Mouse (Mus musculus) fat pad, adult 2 months (tissue): ENCODE data around the gene Cpne5.

Source experiments
- DNase-seq: peaks from one replicate; pipeline ENCODE4 v3.0.0-alpha.2; 2011; ENCODE audit warnings: low read depth, low spot score; ENCODE audit errors: extremely low read depth

The Cpne5 gene

DNA sequence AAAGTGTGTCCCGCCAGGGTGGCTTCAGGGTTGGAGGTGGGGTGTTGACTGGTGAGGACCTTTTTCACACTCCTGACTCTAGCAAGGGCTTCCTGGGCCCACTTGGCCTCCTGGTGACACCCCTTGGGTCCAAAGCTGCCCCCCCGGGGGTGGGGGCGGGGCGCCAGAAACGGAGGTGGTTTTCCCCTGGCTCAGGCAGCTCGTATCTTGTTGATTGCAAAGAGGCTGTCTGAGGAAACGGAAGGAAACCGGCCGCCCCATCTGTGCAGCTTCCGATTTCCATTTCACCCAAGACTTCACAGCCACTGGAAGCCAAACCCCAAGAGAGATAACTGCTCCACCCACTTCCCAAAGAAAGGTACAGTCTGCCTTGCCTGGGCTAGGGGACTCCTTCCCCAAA lies 65.9 kb downstream of the Cpne5 start:
- DNase-seq, result no peak

DNA sequence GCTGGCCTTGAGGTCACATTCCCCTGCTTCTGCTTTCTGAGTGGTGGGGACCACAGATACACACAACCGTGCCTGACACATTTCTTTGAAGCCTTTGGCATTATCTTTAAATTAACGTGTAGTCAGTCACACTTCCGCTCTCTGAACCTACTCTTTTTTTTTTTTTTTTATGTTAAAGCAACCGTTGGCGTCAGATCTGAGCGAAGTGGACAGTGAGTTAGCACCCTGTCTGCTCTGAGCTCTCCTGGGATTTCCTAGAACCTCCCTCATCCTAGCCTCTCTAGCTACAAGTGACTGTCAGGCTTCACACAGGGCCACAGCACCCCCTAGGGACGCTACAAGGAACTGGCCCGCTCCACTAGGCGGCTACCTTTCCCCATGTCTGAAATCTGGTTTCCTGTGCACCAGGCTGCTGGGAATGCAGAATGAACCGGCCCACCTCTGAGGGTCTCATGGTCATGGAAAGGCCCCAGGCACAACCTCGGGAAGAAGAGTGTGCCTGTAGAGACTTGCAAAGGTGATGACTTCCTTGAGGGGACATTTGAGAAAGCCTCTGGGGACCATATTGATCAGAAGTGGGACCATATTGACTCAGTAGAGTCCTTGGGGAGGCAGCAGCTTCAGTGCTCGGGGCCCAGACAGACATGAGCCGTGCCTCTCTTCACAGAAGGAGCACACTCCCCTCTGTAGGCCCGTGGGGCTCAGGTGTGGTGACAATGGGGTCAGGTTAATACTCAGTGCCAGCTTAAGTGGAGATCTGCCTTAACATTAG lies 66.8 kb downstream of the Cpne5 start:
- DNase-seq, result no peak

DNA sequence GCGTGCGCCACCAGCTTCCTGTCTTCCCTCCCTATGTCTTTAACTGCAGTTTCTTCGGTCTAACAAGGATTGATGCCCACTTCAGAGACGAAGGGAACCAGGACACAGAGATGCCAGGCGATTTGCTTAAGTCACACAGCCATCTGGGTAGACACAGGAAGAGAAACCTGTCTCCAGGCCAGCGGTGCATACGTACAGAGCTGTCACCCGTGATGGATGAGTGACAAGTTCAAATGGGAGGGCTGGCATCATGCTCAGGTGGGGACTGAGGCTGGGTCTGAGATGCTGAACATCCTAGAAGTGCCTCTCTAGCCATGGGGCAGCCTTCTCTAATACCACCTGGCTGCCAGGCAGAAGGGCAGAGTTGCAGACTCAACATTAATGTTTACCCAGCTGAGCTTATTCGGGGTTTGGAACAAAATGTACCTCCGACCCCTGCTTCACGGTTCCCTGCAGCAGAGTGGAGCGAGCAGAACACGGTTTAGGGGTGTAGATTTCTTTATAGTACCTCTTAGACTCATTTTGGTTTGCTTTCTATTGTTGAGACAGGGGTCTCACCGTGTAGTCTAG lies 67.5 kb downstream of the Cpne5 start:
- DNase-seq, result no peak

DNA sequence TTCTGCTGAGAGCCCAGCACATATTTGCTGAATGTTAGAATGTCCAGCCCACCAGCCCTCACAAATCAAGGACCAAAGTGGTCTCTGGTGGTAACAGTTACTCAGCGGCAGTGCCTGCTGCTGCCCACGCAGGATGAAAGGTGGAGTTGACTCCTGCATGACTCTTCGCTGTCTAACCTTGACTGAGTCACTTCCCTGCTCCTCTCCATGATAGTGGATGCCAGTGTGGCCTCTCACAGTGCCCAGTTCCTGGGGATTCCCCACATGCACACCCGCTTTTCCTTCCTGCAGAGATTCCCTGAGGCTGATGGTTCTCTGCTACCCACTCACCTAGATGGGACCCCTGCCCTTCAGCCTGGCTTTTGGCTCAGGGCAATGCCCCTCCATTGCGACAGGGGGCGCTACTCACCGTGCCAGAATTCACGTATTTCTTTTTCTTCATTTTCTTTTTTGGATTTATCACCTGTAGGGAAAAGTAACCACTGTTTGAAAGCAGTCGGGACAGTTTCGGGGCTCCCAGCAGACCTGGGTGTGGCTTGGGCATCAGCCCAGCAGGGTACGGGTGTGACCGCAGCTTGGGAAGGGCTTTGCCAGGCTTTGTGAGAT lies 68.9 kb downstream of the Cpne5 start:
- DNase-seq, result no peak

DNA sequence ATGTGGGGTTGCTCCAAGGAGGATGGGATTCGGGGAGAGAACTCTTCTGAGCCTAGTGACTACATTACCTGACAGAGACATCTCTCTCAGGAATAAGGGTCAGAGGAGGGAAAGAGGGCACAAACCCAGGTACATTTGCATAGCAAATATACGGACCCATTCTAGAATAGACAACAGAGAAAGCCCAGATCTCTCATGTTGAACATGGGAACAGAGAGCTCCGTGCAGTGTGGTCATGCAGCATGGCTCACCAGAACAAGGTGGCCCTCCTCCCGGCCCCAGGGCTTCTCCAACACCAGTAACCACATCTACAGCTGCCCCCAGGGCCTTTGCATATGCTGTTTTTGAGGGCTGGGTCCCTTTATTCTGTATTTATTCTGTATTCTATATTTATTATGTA lies 69.5 kb downstream of the Cpne5 start:
- DNase-seq, result no peak

DNA sequence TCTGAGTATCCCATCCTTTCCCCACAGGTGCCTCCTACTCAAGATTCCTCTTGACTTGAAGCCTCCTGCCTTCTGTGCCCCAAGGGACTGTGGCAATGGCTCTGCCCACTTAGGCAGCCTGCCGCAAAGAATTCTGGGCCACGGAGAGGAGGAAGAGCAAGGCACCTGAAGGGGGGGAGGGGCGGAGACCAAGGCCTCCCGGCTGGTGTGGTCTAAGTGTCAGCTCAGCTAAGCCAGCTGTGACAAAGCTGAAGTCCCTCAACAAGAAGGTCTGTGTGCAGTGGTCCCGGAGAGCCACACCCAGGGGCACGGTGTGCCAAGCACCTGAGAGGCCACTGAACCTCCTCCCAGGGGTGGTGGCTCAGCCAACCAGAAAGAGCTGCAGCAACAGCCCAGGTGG lies 70.6 kb downstream of the Cpne5 start:
- DNase-seq, result no peak

DNA sequence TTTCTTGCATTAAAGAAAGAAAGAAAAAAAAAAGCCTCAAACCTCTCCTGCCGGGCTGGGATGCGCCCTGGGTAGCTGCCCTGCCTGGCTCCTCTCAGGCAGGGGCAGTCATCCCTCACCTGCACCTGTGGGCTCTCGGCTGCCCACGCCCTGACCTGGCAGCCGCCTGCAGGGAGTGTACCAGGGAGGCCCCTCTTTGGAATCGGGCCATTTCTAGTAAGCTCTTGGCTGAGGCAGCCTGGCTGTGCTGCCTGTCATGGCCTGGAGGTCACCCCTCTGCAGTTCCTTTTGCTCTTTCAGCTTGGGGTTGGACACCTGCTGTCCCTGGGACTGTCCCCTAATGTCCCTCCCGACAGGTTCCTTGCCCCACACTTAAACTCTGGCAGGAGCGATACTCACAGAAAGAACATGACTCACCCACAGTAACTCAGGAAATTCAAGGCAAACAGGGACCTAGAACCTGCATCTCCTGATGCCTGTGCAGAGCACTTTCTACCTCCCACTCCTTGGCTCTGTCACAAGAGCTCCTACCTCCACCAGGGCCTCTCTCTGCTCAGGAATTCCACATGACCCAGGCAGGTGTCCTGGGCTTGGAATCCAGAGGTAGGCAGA lies 71.9 kb downstream of the Cpne5 start:
- no peak for DNase-seq

DNA sequence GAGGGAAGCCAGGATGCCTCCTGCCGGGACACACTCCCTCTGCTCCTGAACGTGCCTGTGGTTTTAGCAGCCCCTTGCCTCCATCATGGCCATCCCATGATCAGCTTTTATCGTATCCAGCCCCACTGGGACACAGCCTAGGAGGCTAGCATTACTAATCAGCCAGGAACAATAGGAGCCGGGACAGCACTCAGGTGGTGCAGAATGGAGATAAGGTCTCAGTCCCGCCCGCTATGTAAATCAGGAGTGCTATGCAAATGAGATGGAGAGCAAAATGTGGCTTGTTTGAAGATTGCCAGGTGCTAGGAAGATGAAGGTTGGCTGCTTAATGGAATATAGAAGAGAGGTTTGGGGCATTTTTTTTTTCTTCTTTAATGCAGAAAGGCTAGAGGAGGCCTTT lies 72.5 kb downstream of the Cpne5 start:
- DNase-seq, result no peak

DNA sequence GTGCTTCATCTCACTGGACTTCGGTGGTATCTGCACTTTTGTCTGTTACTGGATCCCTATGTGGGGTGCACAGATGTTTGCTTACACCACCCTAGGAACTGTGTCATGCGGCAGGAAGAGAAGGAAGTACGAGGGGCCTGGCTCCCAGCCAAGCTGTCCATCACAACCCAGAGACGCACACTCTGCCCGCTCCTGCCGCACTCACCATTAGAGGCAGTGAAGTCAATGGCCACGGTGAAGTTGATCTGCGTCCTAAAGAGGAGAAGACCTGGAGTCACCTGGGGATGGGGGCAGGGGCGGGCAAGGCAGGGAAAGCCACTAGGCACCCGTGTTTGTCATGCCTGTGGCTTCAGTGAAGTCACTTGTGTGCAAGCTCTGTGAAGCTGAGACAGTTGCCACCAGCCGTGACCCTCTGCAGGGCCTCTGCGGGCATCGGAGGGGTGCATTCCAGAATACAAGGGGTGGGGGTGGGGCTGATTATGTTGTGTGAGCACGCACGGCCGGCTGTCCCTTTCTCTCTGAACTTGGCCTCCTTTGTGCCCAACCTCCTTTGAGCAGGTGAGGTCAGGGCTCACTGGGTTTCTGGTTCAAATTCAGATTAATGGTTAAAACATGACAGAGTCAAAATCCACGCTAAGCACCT lies 73.4 kb downstream of the Cpne5 start:
- DNase-seq, result no peak

DNA sequence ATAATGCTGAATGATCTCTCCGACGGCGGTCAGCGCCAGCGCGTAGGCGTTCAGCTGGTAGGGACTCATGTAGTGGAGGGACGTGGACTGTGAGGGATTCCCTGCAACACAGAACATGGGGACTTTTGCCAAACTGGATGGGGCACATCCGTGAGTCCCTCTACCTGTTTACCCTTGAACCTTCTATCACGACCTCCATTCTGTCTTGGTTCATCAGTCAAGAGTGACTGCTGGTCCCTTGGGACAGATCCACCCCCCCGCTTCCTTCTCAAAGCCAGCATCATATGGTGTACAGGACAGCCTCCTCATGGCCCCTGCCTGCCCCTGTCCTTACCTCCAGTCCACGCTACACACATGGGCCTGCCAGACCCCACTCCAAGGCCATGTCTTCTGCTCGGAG lies 75.6 kb downstream of the Cpne5 start:
- no peak for DNase-seq

DNA sequence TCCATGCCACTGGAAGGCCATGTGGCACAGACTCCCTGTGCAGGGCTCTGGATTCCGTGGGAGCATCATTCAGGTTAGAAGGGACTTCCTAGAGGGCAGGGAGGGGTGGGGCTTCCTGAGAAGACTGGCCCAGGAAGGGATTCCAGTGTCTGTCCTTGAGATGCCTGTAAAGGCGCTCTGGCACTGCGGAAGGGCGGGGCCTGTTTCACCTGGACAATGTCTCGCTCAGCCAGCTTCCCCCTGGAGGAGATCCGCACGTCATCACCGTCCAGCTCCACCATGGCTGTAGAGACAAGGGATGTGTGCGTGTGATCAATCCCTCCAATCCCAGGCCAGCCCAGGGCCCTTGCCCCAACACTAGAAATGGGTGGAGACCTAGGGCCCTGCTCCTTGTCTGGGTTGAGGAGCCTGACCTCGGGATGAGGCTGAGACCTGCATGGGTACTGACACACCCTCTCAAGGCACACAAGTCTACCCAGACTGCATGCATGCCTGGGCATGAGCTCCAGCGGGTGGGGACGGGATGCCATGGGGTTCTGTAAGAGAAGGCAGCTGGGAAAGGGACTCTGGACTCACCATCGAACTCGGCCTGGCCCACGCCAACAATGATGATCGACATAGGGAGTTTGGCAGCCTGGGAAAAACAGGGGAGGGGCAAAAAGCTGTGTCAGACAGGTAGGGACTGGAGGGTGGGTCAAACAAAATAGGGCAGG lies 78.1 kb downstream of the Cpne5 start:
- DNase-seq, result no peak

DNA sequence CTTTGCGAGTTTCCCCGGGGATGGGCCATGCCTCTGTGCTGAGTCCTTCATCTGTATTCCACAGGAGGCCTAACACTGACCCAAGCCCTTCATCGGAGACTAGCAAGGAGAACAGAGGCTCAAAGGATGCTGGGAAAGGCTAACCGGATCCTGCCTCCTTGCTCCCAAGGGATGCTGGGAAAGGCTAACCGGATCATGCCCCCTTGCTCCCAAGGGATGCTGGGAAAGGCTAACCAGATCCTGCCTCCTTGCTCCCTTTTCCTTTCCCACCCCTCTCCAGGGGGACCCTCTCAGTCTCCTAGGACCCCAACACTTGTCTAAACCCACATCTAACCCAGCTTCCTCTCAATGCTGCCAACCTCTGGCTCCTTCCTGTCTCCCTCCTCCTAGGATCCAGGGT lies 78.6 kb downstream of the Cpne5 start:
- no peak for DNase-seq

DNA sequence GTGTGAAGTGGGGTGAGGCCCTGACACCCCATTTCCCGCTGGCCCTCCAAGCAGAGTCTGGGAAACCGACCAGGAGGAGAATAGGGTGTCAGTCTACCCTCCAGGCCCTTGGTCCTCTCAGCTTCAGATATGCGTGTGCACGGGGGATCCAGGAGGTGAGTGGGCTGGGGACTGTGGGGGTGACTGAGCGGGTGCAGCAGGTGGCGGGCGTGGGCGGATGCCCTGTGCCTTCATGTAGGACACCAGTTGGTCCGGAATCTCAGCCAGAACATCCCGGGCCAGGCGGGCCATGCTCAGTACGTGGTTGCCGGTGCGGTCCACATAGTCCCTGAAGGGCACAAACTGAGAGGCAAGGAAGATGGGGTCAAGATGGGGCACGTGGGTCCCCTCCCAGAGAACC lies 79.1 kb downstream of the Cpne5 start:
- DNase-seq, result no peak

DNA sequence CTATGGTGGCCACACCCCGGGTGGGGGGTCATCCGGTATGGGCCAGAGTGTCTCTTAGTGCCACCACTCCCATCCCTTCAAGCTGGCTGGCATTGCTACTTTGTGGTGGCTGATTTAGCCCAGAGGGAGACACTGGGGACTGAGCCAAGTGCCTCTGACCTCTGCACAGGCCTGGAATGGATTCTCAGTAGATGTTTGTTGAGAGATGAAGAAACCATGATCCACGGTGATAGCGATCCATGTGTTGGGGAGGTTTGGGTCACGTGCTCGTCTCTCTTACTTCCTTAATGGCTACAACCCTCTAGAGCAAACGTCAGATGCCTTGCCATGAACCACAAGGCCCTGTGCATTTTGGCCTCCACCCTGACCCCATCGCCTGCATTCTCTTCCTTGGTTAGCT lies 81.1 kb downstream of the Cpne5 start:
- DNase-seq, result no peak

DNA sequence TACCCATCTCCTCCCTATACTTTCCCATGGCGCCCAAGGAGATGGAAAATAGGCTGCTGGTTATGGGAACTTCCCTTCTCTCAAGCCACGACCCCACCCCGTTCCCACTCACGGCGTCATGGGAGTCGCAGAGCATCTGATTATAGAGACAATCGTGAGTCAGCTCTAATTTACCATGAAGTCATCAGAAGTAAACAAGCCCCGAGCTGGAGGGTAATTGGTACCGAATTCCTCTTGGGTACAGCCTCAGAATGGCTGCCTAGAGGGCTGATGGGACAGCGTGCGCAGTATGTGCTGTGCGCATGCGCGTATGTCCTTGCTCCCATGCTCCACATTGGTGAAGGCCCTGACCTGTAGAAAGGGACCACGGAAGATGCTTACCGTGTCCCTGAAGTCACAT lies 81.6 kb downstream of the Cpne5 start:
- no peak for DNase-seq

DNA sequence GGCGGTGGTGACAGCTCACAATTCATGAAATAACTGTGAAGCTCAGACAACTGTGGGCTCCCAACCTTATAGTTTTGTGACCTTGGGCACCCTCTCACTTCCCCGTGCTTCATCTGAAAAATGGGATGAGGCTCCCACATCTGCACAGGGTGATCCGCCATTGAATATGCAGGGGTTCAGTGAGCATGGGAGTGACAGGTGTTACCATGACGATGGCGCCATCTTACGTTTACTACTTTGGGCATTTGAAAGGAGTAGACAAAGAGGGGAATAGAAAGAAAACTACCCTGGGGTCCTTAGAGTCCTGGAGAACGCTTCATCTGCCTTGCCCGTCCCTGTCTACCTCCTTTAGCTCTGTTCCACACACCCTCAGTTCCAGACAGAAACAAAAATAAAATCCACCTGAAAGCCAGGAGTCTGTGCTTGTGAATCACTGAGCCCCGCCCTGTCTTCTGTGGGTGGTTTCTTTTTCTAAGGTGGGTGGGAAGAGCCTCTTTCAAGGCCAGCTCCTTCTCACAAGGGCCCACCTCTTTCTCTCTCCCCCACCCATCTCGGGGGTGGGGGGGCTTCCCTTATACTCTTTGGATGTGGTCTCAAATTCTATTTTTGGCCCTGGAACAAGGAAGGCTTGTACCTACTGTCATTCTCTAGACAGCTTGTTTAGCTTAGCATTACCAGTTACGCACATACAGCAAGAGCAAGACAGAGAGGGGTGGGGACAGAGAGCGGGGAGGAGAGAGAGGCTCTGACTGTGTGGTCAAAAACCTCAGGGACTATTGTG lies 82.4 kb downstream of the Cpne5 start:
- no peak for DNase-seq

DNA sequence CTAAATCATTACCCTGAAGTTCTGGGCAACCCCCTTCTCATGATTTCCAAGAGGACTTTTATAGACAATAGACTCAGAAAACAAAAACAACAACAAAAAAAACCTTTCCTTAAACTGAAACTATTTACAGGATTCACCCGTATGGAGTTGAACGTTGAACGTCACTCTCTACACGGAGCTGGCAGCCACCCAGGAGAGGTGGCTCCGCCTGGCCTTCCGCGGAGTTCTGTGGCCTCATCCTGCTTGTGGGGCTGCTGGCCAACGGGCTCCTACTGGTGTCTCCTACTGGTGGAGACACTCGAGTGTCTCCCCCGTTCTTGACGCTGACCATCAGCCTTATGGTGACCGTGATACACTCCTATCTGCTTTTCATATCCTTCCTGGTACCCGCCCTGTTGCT lies 83.7 kb downstream of the Cpne5 start:
- no peak for DNase-seq

DNA sequence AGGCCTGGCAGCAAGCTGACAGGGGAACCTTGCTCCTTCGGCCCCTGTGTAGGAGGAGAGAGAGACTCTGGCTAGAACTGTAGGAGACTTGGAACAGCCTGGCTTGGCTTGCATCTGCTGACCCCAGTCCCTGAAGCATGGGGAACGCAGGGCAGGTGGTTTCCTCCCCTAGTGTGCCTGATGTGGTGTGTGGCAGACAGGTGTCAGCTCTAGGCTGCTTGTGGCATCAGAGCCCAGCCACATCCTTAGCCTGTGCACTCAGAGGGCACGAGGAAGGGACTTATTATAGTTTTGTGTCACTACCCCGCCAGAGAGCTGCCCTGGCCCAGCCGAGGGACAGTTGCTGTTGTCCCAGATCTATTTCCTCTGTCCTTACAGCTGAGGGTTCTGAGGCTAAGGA lies 85.4 kb downstream of the Cpne5 start:
- no peak for DNase-seq

DNA sequence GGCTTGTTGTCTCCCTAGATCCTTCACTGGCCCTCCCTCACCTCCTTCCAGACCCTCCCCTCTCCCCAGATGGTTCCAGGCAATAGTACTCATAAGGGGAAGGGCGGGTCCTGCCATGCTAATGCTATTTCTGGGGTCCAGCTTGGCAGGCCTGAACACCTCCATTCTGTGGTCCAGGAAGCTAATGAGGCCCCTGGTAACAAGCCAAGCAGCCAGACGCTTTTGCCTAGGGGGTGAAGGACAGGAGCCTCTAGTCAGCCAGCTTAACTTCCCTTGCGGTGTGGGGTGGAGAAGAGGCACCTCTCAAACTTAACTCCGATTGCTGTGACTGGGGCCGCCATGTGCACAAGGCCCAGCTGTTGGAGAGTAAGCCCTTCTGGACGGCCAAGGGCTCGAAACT lies 88.2 kb downstream of the Cpne5 start:
- DNase-seq, result no peak

DNA sequence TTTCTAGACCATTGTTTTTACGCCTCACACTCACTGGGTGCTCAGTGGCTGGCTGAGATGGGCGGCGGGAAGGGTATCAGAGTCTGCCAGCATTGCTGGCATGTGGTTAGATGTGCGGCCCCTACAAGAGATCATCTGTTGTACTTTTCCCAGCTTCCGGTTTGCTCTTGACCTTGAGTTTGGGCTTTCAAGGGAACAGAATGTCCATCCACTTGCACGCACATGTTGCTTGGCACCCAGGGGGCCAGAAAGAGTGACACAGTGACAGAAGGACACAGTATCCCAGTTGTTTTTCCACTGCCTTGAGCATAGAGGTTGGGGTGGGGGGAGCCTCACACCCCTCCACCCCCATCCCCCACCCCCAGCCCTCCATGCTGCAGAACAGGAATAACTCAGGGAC lies 90.2 kb downstream of the Cpne5 start:
- no peak for DNase-seq
